Mouse (Mus musculus) MEL (cell line): ENCODE measurements at regions not wholly inside any gene's neighbourhood (a gene's known extent, or its start where the extent isn't known, plus 50 kb on each side); places are given as distances from the start of the nearest gene placed in this dataset.

Experiments
- DNase-seq: peaks from one replicate; pipeline ENCODE4 v3.0.0; 2011; ENCODE audit warnings: low read depth, low spot score
- H3K27ac ChIP-seq: 2 replicates; pipeline ENCODE4 v1.5.1; 2012; ENCODE audit warnings: low read depth, mild to moderate bottlenecking, control low read depth, low read length, moderate library complexity; ENCODE audit not compliant: control insufficient read depth
- H3K27me3 ChIP-seq, 2 experiments: fragments of 150-350 bp in 1 of 2; sonication (generic) in 1 of 2; 2 replicates each; pipeline ENCODE4 v1.6.1; 2012; ENCODE audit warnings: low read length in 2 of 2, mild to moderate bottlenecking in 2 of 2, improper control_type of control experiment in 1 of 2, moderate library complexity in 1 of 2; ENCODE audit not compliant: insufficient read depth in 2 of 2, control insufficient read depth in 1 of 2
- H3K36me3 ChIP-seq, 2 experiments: 2 replicates each; pipeline ENCODE4 v1.6.1; 2012 to 2014; ENCODE audit warnings: low read length in 2 of 2, improper control_type of control experiment in 1 of 2, inconsistent platforms in 1 of 2, mild to moderate bottlenecking in 1 of 2; ENCODE audit not compliant: insufficient read depth in 2 of 2, control insufficient read depth in 1 of 2
- H3K4me1 ChIP-seq, 2 experiments: fragments of 150-350 bp in 1 of 2; sonication (generic) in 1 of 2; 2 replicates each; pipeline ENCODE4 v1.6.1; 2012; ENCODE audit warnings: low read length in 2 of 2, improper control_type of control experiment in 1 of 2, mild to moderate bottlenecking in 1 of 2; ENCODE audit not compliant: insufficient read depth in 2 of 2, control insufficient read depth in 1 of 2
- H3K4me3 ChIP-seq, 2 experiments: fragments of 150-350 bp in 1 of 2; sonication (generic) in 1 of 2; 2 replicates each; pipeline ENCODE4 v1.5.1; 2012; ENCODE audit warnings: low read depth in 2 of 2, low read length in 2 of 2, mild to moderate bottlenecking in 2 of 2, moderate library complexity in 2 of 2, control low read depth in 1 of 2, improper control_type of control experiment in 1 of 2; ENCODE audit not compliant: control insufficient read depth in 1 of 2, insufficient read depth in 1 of 2
- H3K79me2 ChIP-seq: 2 replicates; pipeline ENCODE4 v1.6.1; 2012; ENCODE audit warnings: mild to moderate bottlenecking, low read length, moderate library complexity; ENCODE audit not compliant: control insufficient read depth, poor library complexity, insufficient read depth
- H3K9ac ChIP-seq: 2 replicates; pipeline ENCODE4 v1.6.1; 2012; ENCODE audit warnings: low read depth, mild to moderate bottlenecking, control low read depth, low read length, moderate library complexity; ENCODE audit not compliant: control insufficient read depth, poor library complexity, severe bottlenecking
- H3K9me3 ChIP-seq: fragments of 150-350 bp; sonication (generic); replicated peaks from 2 replicates; pipeline ENCODE4 v1.6.1; 2012; ENCODE audit warnings: mild to moderate bottlenecking, low read length, improper control_type of control experiment, moderate library complexity; ENCODE audit not compliant: insufficient read depth
- BHLHE40 ChIP-seq: IDR thresholded peaks from 2 replicates; pipeline ENCODE4 v1.6.1; 2012; ENCODE audit warnings: low read depth, mild to moderate bottlenecking, inconsistent platforms, low read length, improper control_type of control experiment, borderline replicate concordance
- CHD1 ChIP-seq: IDR thresholded peaks from 2 replicates; pipeline ENCODE4 v1.6.1; 2012; ENCODE audit warnings: low read depth, mild to moderate bottlenecking, inconsistent platforms, low read length, improper control_type of control experiment
- CHD2 ChIP-seq: IDR thresholded peaks from 2 replicates; pipeline ENCODE4 v1.6.1; 2011; ENCODE audit warnings: low read length, improper control_type of control experiment
- ELF1 ChIP-seq: IDR thresholded peaks from 2 replicates; pipeline ENCODE4 v1.6.1; 2014; ENCODE audit warnings: low read depth, mild to moderate bottlenecking, inconsistent platforms, low read length, improper control_type of control experiment, moderate library complexity
- EP300 ChIP-seq, 2 experiments: IDR thresholded peaks; 2 replicates each; pipeline ENCODE4 v1.6.1; 2011; ENCODE audit warnings: improper control_type of control experiment in 2 of 2, low read length in 2 of 2, low read depth in 1 of 2, mild to moderate bottlenecking in 1 of 2
- GABPA ChIP-seq: IDR thresholded peaks from 2 replicates; pipeline ENCODE4 v1.6.1; 2012; ENCODE audit warnings: low read depth, mild to moderate bottlenecking, inconsistent platforms, low read length, improper control_type of control experiment, moderate library complexity
- GATA1 ChIP-seq: IDR thresholded peaks from 2 replicates; pipeline ENCODE4 v1.6.1; 2011; ENCODE audit warnings: low read depth, low read length, improper control_type of control experiment
- HCFC1 ChIP-seq: IDR thresholded peaks from 2 replicates; pipeline ENCODE4 v1.6.1; 2012; ENCODE audit warnings: low read depth, mild to moderate bottlenecking, inconsistent platforms, low read length, improper control_type of control experiment, moderate library complexity
- JUND ChIP-seq: IDR thresholded peaks from 2 replicates; pipeline ENCODE4 v1.6.1; 2011; ENCODE audit warnings: low read depth, mild to moderate bottlenecking, improper control_type of control experiment, low read length
- MAFK ChIP-seq: IDR thresholded peaks from 2 replicates; pipeline ENCODE4 v1.6.1; 2011; ENCODE audit warnings: low read depth, mild to moderate bottlenecking, low read length, improper control_type of control experiment, borderline replicate concordance
- MAX ChIP-seq: IDR thresholded peaks from 2 replicates; pipeline ENCODE4 v1.6.1; 2011; ENCODE audit warnings: low read length, improper control_type of control experiment
- MXI1 ChIP-seq: IDR thresholded peaks from 2 replicates; pipeline ENCODE4 v1.6.1; 2011; ENCODE audit warnings: mild to moderate bottlenecking, low read depth, low read length, improper control_type of control experiment
- MYC ChIP-seq: IDR thresholded peaks from 2 replicates; pipeline ENCODE4 v1.6.1; 2011; ENCODE audit warnings: low read depth, mild to moderate bottlenecking, low read length, improper control_type of control experiment, moderate library complexity
- NRF1 ChIP-seq: IDR thresholded peaks from 2 replicates; pipeline ENCODE4 v1.6.1; 2014; ENCODE audit warnings: low read depth, mild to moderate bottlenecking, inconsistent platforms, low read length, improper control_type of control experiment, moderate library complexity; ENCODE audit not compliant: poor library complexity, insufficient read depth, severe bottlenecking
- POLR2AphosphoS5 ChIP-seq: IDR thresholded peaks from 2 replicates; pipeline ENCODE4 v1.6.1; 2012; ENCODE audit warnings: low read depth, borderline replicate concordance, mild to moderate bottlenecking, inconsistent platforms, low read length, moderate library complexity, mixed read lengths
- RAD21 ChIP-seq: IDR thresholded peaks from 2 replicates; pipeline ENCODE4 v1.6.1; 2011; ENCODE audit warnings: mild to moderate bottlenecking, low read depth, low read length, improper control_type of control experiment
- RCOR1 ChIP-seq: IDR thresholded peaks from 2 replicates; pipeline ENCODE4 v1.6.1; 2012; ENCODE audit warnings: low read depth, mild to moderate bottlenecking, inconsistent platforms, low read length, improper control_type of control experiment
- SIN3A ChIP-seq: IDR thresholded peaks from 2 replicates; pipeline ENCODE4 v1.6.1; 2012; ENCODE audit warnings: low read length, improper control_type of control experiment, inconsistent platforms
- SMC3 ChIP-seq: IDR thresholded peaks from 2 replicates; pipeline ENCODE4 v1.6.1; 2011; ENCODE audit warnings: low read depth, low read length, improper control_type of control experiment
- TAL1 ChIP-seq: IDR thresholded peaks from 2 replicates; pipeline ENCODE4 v1.6.1; 2012; ENCODE audit warnings: mild to moderate bottlenecking, inconsistent platforms, low read length, moderate library complexity, mixed read lengths
- TCF12 ChIP-seq: IDR thresholded peaks from 2 replicates; pipeline ENCODE4 v1.6.1; 2014; ENCODE audit warnings: low read depth, mild to moderate bottlenecking, inconsistent platforms, low read length, improper control_type of control experiment, moderate library complexity
- ZKSCAN1 ChIP-seq: IDR thresholded peaks from 2 replicates; pipeline ENCODE4 v1.6.1; 2012; ENCODE audit warnings: low read depth, mild to moderate bottlenecking, inconsistent platforms, low read length, improper control_type of control experiment, moderate library complexity

- H3K9me3 ChIP-seq, result no peaks in the 10 kb centered on the region
- no peaks in the 10 kb centered on the region for H3K36me3 ChIP-seq
- no peak overlapping the region for H3K27ac ChIP-seq
- no peaks in the 10 kb centered on the region; a peak in 1 of 4 replicates for H3K27me3 ChIP-seq
- no peak for DNase-seq
- peaks cover 0 to 4% of the 10 kb centered on the region in 2 experiments; a peak in 1 of 4 replicates for H3K4me1 ChIP-seq
- no peaks in the 10 kb centered on the region for H3K79me2 ChIP-seq
- no peak overlapping the region for H3K4me3 ChIP-seq
- TF ChIP-seq HCFC1, result no peak
- no peak for TF ChIP-seq POLR2AphosphoS5
- no peak for TF ChIP-seq SIN3A
- no peak for TF ChIP-seq CHD1
- TF ChIP-seq TCF12, result no peak
- no peak for TF ChIP-seq SMC3
- no peak for TF ChIP-seq MAX
- TF ChIP-seq MXI1, result no peak
- no peak for TF ChIP-seq GABPA
- no peak for TF ChIP-seq ZKSCAN1
- TF ChIP-seq GATA1, result no peak
- TF ChIP-seq BHLHE40, result no peak
- no peak for TF ChIP-seq ELF1
- no peak for TF ChIP-seq RCOR1
- TF ChIP-seq CHD2, result no peak
- TF ChIP-seq TAL1, result no peak
- no peak for TF ChIP-seq JUND
- TF ChIP-seq EP300 (IDR thresholded peaks at IDR 0.05; ENCODE audit: low read depth in 1 of 2, low read length in 2 of 2), result no peak
- no peak for TF ChIP-seq RAD21
- no peak overlapping the region for H3K9ac ChIP-seq
These were observed 135.2 kb downstream of the Hmg20a start for GRCm38 (mm10) chr9:56553626-56554025.

DNA sequence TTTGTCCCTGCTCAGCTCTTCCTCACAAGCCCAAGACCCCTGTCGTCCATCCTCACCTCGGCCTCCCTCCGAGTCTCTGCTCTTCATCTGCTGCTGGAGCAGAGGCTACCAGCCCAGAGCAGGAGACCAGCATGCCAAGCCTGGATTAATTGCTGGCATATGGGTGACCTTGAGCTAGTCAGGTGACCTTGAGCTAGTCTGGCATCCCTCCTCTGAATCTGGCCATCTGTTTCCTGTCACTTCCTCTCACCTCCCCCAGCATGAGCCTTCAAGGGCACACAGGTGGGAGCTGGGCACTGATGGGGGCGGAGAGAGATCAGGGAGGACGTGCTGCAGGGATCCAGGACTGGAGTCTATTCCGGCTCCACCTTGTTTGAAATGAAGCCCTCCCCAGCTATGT is 135.7 kb downstream of the Hmg20a start:
- Histone ChIP-seq H3K36me3 (no peaks in the 10 kb centered on the region), H3K27me3 (no peaks in the 10 kb centered on the region; a peak in 1 of 4 replicates)
- no peak for DNase-seq

More for the DNA sequence above, 135.7 kb downstream of the Hmg20a start:
- no peak for TF ChIP-seq MYC
- no peak for TF ChIP-seq NRF1
- no peak for TF ChIP-seq ELF1
- TF ChIP-seq POLR2AphosphoS5, result no peak
- no peak for TF ChIP-seq RCOR1
- TF ChIP-seq MAFK, result no peak
- Histone ChIP-seq H3K9ac (no peak overlapping the region), H3K9me3 (no peaks in the 10 kb centered on the region), H3K4me1 (peaks cover 0 to 4% of the 10 kb centered on the region in 2 experiments; a peak in 1 of 4 replicates), H3K27ac (no peak overlapping the region), H3K4me3 (no peak overlapping the region), H3K79me2 (no peaks in the 10 kb centered on the region)
